Mouse (Mus musculus): ENCODE measurements around the gene Vrk3. TPM values are rescaled to one million over a fixed set of nuclear protein-coding genes. Genes with fewer than 3 reads are reported as not detected.

The Vrk3 gene
- polyA plus RNA-seq, 1 experiment from 2014 or later: 36.2 TPM

DNA sequence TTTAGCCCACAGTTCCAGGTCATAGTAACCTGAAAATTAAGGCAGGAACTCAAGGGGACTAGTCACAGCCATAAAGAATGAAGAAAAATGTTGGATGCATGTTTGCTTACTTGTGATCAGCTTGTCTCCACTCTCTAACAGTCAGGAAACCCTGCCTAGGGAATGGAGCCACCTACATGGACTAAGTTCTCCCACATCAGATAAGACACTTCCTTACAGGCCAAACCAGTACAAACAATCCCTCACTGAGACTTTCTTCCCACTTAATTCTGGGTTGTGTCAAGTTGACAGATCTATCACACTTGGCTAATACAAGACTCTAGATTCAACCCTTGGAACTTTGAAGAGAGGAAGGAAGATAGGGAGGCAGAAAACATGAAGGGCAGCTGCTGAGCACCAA is 12.2 kb downstream of the Vrk3 start:
- ATAC-seq (ENCODE audit: insufficient number of reproducible peaks, insufficient read depth, low FRiP score, low TSS enrichment, low read depth): no peak
- peaks cover 95% of the 10 kb centered on the region for H3K36me3 ChIP-seq

DNA sequence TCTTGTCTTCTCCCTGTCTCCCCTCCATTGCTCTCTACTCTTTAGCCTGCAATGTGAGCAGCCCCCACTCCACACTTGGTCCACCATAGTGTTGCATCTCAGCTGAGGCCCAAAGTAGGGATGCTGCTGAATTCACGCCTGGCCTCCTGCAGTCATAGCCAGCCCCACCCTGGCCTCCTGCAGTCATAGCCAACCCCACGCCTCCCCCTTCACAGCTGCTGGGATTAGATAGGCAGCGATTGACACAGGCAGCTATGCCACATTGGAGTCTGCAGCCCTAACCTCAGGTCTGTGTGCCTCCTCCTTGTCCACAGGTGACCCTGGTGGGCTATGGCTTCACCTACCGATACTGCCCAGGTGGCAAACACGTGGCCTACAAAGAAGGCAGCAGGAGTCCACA is 19.9 kb downstream of the Vrk3 start:
- Histone ChIP-seq H3K27ac (no peak overlapping the region), H3K4me2 (no peak overlapping the region), H3K27me3 (no peaks in the 10 kb centered on the region), H3K9ac (replicated peaks) (no peak overlapping the region), H3K4me1 (replicated peaks) (no peaks in the 10 kb centered on the region), H3K4me3 (replicated peaks) (no peak overlapping the region), H3K36me3 (peaks cover 88% of the 10 kb centered on the region), H3K9me3 (no peaks in the 10 kb centered on the region)
- no peak for ATAC-seq (ENCODE audit: insufficient number of reproducible peaks, insufficient read depth, low FRiP score, low TSS enrichment, low read depth)
- 86% methylated on average over 5 of the region's 5 CpGs for WGBS

More for the DNA sequence above, 12.2 kb downstream of the Vrk3 start:
- Histone ChIP-seq H3K4me1 (replicated peaks) (no peaks in the 10 kb centered on the region), H3K27me3 (no peaks in the 10 kb centered on the region), H3K9ac (replicated peaks) (no peak overlapping the region), H3K4me2 (no peak overlapping the region), H3K9me3 (no peaks in the 10 kb centered on the region), H3K27ac (no peak overlapping the region), H3K4me3 (replicated peaks) (no peak overlapping the region)

DNA sequence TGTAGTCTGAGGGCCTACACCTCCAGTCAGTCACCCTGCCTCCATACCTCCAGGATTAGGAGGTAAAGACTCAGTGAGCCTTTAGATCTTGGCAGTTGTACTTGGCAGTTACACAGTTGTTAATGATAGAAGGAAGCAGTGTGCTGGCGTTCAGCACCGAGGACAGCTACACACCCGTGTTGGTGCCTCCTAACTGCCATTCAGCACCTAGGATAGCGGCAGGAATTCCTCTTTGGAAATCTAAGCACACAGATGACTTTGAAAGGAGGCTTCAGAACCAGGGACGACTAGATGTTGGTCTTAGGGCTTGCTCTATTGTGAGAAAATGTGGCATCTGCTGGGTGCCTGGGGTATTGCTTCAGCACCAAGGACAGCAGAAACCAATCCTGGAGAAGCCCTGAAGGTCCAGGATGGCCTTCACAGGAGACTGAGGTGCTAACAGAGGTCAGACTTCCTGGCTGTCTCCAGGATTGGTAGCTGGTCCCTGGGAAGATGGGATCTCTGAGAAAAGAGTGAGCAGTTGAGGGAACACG is 21.9 kb downstream of the Vrk3 start:
- Histone ChIP-seq H3K27ac (no peak overlapping the region), H3K4me1 (replicated peaks) (no peaks in the 10 kb centered on the region), H3K27me3 (no peaks in the 10 kb centered on the region), H3K4me2 (no peak overlapping the region), H3K36me3 (peaks cover 76% of the 10 kb centered on the region), H3K4me3 (replicated peaks) (no peak overlapping the region), H3K9ac (replicated peaks) (no peak overlapping the region), H3K9me3 (no peaks in the 10 kb centered on the region)
- WGBS: 11% methylated on average over 6 of the region's 6 CpGs
- ATAC-seq (ENCODE audit: insufficient number of reproducible peaks, insufficient read depth, low FRiP score, low TSS enrichment, low read depth): no peak

DNA sequence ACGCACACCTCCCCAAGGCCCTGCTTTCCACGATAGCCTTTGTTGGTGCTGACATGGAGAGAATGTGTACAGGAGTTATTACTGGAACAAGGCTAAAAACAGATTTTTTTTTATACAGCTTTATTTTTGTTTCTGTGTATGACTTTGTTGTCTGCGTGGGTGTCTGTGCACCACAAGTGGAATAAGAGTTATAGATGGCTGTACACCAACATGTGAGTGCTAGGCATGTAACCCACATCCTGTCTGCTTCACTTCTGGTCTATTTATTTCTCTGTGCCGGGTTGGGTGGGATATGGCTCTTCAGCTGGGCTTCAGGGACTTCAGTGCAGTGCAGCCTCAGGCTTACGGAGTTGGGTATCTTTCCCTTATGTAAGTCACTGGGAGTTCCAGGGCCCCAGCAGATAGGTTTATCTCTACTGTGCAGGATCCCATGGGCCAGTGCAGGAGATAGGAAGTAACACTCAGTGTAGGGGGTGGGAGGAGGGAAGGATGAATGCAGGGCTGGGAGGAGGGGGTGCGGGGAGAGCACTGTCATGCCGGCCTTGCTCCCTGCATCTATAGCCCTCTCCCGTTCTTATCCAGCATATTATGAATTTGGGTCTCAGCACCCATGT is 24.5 kb downstream of the Vrk3 start:
- Histone ChIP-seq H3K36me3 (peaks cover 74% of the 10 kb centered on the region), H3K4me2 (no peak overlapping the region), H3K9ac (replicated peaks) (no peak overlapping the region), H3K4me1 (replicated peaks) (no peaks in the 10 kb centered on the region), H3K27me3 (no peaks in the 10 kb centered on the region), H3K9me3 (no peaks in the 10 kb centered on the region), H3K27ac (no peak overlapping the region), H3K4me3 (replicated peaks) (no peak overlapping the region)
- WGBS: 89% methylated on average over 8 of the region's 8 CpGs
- ATAC-seq (ENCODE audit: insufficient number of reproducible peaks, insufficient read depth, low FRiP score, low TSS enrichment, low read depth): no peak

DNA sequence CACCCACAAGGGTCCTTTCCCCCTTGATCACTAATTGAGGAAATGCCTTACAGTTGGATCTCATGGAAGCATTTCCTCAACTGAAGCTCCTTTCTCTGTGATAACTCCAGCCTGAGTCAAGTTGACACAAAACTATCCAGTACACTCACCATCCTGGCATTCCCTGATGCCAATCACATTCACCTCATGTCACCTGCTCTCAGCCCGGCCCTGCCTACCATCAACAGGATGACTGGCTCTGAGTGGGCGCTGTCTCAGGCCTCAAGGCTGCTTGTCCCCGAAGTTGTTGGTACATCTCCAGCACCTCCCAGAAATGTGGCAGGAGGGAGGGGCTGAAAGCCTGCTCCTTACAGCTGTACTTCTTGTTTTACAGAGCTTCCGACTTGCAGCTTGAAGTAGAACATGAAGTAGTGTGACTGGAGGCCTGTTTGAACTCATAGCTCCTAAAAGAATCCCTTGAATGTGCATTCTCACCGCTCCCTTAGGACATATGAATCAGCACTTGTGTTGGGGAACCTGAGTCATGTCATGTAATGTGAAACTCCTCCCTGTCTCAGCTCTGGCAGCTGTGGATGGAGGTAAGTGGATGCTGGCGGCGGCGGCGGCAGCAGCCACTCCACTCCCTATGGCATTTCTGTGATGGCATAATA is 28.8 kb downstream of the Vrk3 start:
- no peak overlapping the region for H3K9ac ChIP-seq (replicated peaks)
- H3K4me2 ChIP-seq: no peak overlapping the region
- no peak for ATAC-seq (ENCODE audit: insufficient number of reproducible peaks, insufficient read depth, low FRiP score, low TSS enrichment, low read depth)
- no peaks in the 10 kb centered on the region for H3K27me3 ChIP-seq
- H3K4me1 ChIP-seq (replicated peaks): no peaks in the 10 kb centered on the region
- peaks cover 45% of the 10 kb centered on the region for H3K36me3 ChIP-seq
- 87% methylated on average over 9 of the region's 9 CpGs for WGBS
- H3K27ac ChIP-seq: no peak overlapping the region
- H3K9me3 ChIP-seq: no peaks in the 10 kb centered on the region
- H3K4me3 ChIP-seq (replicated peaks): no peak overlapping the region

DNA sequence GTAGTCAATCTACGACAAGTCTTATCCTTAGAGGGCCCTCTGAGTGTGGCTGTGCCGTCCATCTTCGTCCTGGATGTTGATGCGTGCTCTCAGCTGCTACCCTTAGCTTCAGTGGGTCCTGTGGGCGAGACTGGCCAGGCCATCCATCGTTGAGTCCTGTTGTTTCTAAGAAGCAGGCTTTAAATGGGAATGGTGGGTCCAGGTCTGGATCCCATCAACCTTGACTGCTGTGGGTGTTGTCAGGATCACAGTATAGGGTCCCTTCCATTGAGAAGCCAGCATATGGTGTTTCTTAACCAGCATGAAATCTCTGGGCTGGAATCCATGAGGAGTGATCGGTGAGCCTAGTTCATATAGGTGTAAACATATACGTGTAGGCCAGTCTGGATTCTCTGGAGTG is 31.9 kb downstream of the Vrk3 start:
- no peaks in the 10 kb centered on the region for H3K27me3 ChIP-seq
- H3K9me3 ChIP-seq: no peaks in the 10 kb centered on the region
- H3K27ac ChIP-seq: no peak overlapping the region
- no peaks in the 10 kb centered on the region for H3K4me1 ChIP-seq (replicated peaks)
- no peak overlapping the region for H3K9ac ChIP-seq (replicated peaks)
- no peak overlapping the region for H3K4me2 ChIP-seq
- WGBS: 85% methylated on average over 8 of the region's 8 CpGs
- ATAC-seq (ENCODE audit: insufficient number of reproducible peaks, insufficient read depth, low FRiP score, low TSS enrichment, low read depth): no peak
- H3K4me3 ChIP-seq (replicated peaks): no peak overlapping the region
- peaks cover 32% of the 10 kb centered on the region for H3K36me3 ChIP-seq

DNA sequence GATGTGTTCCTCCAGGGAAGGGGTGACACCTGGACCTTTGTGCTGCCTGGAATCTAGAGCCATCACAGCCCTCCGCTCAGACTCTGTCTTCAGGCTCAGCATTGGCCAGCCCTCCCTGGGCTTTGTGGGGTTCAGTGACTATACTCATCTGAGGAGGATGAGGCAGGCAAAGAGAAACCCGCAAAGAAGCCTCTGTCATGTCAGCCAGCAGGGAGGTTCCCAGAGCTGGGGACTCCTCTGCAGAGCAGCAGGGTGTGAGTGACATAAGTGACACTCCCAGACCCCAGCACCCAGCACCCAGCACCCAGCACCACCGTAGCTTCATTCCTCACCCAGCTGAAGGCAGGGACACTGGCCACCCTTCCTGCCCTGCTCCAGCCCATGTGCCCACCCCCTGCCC is 41.3 kb downstream of the Vrk3 start:
- H3K9ac ChIP-seq (replicated peaks): no peak overlapping the region
- no peak overlapping the region for H3K4me3 ChIP-seq (replicated peaks)
- H3K4me1 ChIP-seq (replicated peaks): no peaks in the 10 kb centered on the region
- 69% methylated on average over 3 of the region's 3 CpGs for WGBS
- H3K27me3 ChIP-seq: peaks cover 8% of the 10 kb centered on the region; the same call in 1 of the 2 replicates
- no peak for ATAC-seq (ENCODE audit: insufficient number of reproducible peaks, insufficient read depth, low FRiP score, low TSS enrichment, low read depth)
- H3K4me2 ChIP-seq: no peak overlapping the region
- H3K9me3 ChIP-seq: 0 out of 2 replicates have a peak, but pooled peaks cover 3% of the 10 kb centered on the region
- no peak overlapping the region for H3K27ac ChIP-seq
- H3K36me3 ChIP-seq: no peaks in the 10 kb centered on the region

DNA sequence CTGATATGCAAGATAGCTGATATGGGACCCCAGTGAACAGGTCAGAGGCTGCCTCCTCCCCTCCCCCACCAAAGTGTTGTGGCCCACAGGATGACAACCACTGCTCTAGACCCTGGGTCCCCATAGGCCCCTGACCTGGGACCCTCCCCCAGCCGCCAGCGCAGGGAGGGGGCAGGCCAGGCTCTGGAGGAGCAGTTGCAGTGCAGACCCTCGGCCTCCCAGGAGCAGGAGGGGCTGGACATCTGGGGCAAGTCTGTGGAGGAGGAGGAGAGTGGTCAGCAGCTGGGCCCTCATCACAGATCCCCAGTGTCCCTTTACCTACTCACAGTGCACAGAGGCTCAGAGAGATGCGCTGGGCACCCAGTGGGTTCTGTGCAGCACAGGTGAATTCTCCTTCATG is 41.9 kb downstream of the Vrk3 start:
- no peaks in the 10 kb centered on the region for H3K4me1 ChIP-seq (replicated peaks)
- 0 out of 2 replicates have a peak, but pooled peaks cover 3% of the 10 kb centered on the region for H3K9me3 ChIP-seq
- H3K9ac ChIP-seq (replicated peaks): no peak overlapping the region
- peaks cover 8% of the 10 kb centered on the region; the same call in 1 of the 2 replicates for H3K27me3 ChIP-seq
- no peak overlapping the region for H3K27ac ChIP-seq
- H3K4me3 ChIP-seq (replicated peaks): no peak overlapping the region
- no peaks in the 10 kb centered on the region for H3K36me3 ChIP-seq
- H3K4me2 ChIP-seq: no peak overlapping the region
- no peak for ATAC-seq (ENCODE audit: insufficient number of reproducible peaks, insufficient read depth, low FRiP score, low TSS enrichment, low read depth)
- 49% methylated on average over 4 of the region's 4 CpGs for WGBS

DNA sequence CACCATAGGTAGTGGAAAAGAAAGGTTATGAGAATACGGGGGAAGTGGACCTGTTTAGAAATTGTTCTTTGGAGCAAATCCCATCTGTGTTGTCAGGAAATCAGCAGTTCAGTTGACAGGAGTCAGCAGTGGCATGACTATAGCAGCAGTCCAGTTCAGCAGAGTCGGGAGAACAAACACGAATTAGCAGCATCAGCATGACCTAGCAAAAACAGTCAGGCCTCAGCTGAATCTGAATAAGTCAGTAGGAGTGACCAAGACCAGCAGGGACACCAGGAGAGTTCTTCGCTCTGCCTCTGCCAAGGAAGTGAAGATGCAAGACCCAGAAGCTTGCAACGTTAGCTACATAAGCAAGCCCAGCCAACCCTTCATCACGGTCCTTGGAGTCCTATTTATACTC is 44.6 kb downstream of the Vrk3 start:
- H3K9ac ChIP-seq (replicated peaks): no peak overlapping the region
- H3K36me3 ChIP-seq: no peaks in the 10 kb centered on the region
- H3K9me3 ChIP-seq: peaks cover 3% of the 10 kb centered on the region; the same call in 1 of the 2 replicates
- H3K4me1 ChIP-seq (replicated peaks): no peaks in the 10 kb centered on the region
- H3K4me3 ChIP-seq (replicated peaks): no peak overlapping the region
- no peak overlapping the region for H3K27ac ChIP-seq
- H3K27me3 ChIP-seq: peaks cover 4% of the 10 kb centered on the region; the same call in 1 of the 2 replicates
- H3K4me2 ChIP-seq: no peak overlapping the region
- no peak for ATAC-seq (ENCODE audit: insufficient number of reproducible peaks, insufficient read depth, low FRiP score, low TSS enrichment, low read depth)
- WGBS: 76% methylated on average over 6 of the region's 6 CpGs

DNA sequence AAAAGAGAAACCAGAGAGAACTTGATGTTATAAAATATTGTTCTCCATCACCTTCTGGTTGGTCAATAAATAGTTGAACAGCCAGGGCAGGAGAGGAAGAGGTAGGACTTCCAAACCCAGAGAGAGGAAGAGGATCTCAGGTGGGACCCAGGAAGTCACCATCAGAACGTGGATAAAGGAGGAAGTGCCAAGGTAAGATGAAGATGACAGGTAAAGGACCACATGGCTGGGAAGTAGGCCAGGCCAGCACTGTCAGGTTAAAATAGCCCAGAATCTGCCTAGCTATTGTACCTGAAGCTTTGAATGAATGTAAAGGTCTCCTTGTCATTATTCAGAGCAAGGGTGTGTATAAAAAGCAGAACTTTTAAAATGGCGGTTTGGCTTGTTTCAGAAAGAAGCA is 60.7 kb downstream of the Vrk3 start:
- H3K9me3 ChIP-seq: no peaks in the 10 kb centered on the region
- no peak overlapping the region for H3K9ac ChIP-seq (replicated peaks)
- peaks cover 21% of the 10 kb centered on the region for H3K36me3 ChIP-seq
- H3K4me3 ChIP-seq (replicated peaks): no peak overlapping the region
- WGBS: 83% methylated on average over 2 of the region's 2 CpGs
- no peak overlapping the region for H3K27ac ChIP-seq
- no peak for ATAC-seq (ENCODE audit: insufficient number of reproducible peaks, insufficient read depth, low FRiP score, low TSS enrichment, low read depth)
- no peak overlapping the region for H3K4me2 ChIP-seq
- H3K27me3 ChIP-seq: peaks cover 9% of the 10 kb centered on the region
- no peaks in the 10 kb centered on the region for H3K4me1 ChIP-seq (replicated peaks)

DNA sequence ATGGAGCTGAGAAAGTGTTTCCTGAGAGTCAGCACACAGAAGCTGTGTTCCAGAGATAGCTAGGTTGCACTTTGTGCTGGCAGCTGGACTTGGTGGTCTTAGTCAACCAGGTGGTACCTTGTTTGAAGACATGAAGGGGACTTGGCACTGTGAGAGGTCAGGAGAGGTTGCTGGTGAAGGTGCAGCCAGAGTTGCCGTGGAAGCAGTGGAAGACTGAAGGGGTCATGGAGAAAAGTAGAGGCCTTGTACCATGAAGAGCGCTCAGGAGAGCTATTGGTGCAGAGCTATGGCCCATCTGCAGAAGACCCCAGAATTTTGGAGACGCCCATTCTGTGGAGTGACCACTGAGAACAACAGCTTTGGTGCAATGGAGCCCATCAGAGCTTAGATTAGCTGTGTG is 61.3 kb downstream of the Vrk3 start:
- peaks cover 9% of the 10 kb centered on the region for H3K27me3 ChIP-seq
- no peaks in the 10 kb centered on the region for H3K9me3 ChIP-seq
- H3K4me1 ChIP-seq (replicated peaks): no peaks in the 10 kb centered on the region
- no peak overlapping the region for H3K9ac ChIP-seq (replicated peaks)
- no peak overlapping the region for H3K27ac ChIP-seq
- H3K36me3 ChIP-seq: peaks cover 21% of the 10 kb centered on the region
- no peak for ATAC-seq (ENCODE audit: insufficient number of reproducible peaks, insufficient read depth, low FRiP score, low TSS enrichment, low read depth)
- H3K4me3 ChIP-seq (replicated peaks): no peak overlapping the region
- 92% methylated on average over 3 of the region's 3 CpGs for WGBS
- no peak overlapping the region for H3K4me2 ChIP-seq

All from limb, embryonic 12.5 days (tissue).